Mouse (Mus musculus) cerebral cortex, adult 2 months (tissue): ENCODE results near the gene Rwdd3.

Experiments used
- WGBS: fragments of 180-500 bp; shearing (Covaris S2); methylation state at CpG from one replicate; pipeline ENCODE4 v1.1.7; 2018; 5-methylcytosine and 5-hydroxymethylcytosine counted together

Gene Rwdd3

DNA sequence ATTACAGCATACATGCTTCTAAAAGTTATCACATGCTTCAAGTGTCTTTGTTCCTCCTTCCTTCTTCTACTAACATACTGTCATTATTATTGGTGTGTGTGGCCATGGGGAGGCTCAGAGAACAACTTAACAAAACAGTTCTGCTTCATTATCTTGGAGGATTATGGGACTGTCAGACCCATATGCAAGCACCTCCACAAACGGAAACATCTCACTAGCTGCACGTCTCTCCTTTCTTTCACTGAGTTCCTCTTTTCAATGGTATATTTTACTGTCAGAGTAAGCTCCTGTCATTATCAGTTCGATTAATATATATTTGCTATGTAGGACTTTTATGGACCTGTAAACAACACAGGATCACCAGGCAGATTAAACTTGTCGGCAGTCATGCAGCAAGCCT is 11.1 kb downstream of the Rwdd3 start:
- WGBS, result 80% methylated on average over 4 of the region's 4 CpGs

DNA sequence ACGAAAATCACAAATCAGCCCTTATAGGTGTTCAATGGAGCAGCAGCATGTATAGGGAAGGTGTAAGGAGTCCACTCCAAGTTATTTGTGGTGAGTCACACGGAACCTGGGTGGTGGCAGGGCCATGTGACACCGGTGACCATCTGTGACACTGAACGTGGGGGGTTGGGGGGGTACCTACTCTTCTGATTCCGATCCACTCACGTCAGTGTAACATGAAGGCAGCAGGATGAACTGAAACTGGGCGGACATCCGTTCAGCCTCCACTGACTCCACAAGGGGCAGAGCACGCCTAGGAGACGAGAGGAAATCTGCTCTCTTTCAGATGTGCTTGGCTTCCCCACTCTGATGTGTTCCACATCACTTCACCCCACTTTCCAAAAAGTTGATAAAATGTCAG is 11.9 kb downstream of the Rwdd3 start:
- 70% methylated on average over 10 of the region's 10 CpGs for WGBS

GRCm38 (mm10) chr3:121158901-121159351 is 12.6 kb downstream of the Rwdd3 start:
- WGBS, result 74% methylated on average over 16 of the region's 16 CpGs

DNA sequence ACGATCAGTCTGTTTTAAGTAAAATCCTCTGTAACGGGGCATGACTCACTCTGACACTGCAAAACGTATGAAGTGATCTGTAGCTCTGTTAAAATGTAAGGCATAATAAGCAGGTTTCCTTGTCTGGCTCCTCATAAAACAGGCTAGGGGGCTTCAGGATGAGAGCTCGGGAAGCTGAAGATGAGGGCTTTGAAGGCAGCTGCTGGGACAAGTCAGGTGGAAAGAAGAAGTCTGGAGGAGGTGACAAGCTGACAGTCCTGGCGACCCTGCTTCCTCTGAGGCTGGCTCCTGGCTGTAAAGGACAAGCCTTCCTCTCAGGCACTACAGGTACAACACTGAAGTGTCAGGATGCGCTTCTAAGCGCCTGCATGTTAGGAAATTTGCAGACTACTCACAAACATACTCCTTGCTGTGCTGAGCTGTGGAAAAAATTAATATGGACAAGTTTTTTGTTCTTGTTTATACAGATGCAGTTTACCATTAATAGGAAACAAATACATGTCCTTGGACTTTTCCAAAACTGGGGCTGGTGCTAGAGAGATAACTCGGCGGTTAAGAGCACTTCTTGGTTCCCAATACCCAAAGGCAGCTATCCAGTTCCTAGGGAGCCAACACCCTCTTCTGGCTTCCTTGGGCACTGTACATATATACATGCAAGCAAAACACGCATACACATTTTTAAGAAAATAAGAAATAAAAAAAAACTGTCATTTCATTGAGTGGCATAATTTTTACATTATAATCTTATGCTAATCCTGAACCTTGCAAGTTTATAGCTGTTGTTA is 13.8 kb downstream of the Rwdd3 start:
- 88% methylated on average over 10 of the region's 10 CpGs for WGBS

GRCm38 (mm10) chr3:121156451-121157186 is 14.9 kb downstream of the Rwdd3 start:
- WGBS, result 69% methylated on average over 11 of the region's 11 CpGs

GRCm38 (mm10) chr3:121156043-121156442 is 15.5 kb downstream of the Rwdd3 start:
- 47% methylated on average over 7 of the region's 7 CpGs for WGBS

GRCm38 (mm10) chr3:121133937-121134336 is 37.6 kb downstream of the Rwdd3 start:
- WGBS, result 49% methylated on average over 11 of the region's 11 CpGs

DNA sequence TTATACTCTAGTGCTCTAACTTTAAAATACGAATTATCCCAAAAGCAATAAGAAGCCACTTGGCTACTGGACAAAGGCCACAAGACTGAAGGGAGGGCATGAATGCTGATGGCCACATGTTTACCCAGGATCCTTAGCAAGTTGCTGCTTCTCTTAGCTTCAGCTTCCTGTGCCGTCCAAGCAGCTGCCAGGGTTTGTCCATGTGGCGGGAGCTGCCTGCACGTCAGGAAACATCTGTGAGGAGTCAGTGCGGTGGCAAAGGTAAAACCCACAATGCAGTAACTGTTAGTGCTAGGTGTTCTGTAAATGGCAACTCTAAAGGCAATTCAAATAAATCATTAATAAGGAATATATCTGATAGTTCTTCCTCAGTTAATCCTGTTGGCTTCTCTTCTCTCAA is 38.5 kb downstream of the Rwdd3 start:
- WGBS, result 83% methylated on average over 5 of the region's 5 CpGs

- 93% methylated on average over 2 of the region's 2 CpGs for WGBS
Observed at GRCm38 (mm10) chr3:121127171-121127570, 44.3 kb downstream of the Rwdd3 start.

- 51% methylated on average over 5 of the region's 5 CpGs for WGBS
Observed at GRCm38 (mm10) chr3:121126476-121126875, 45.0 kb downstream of the Rwdd3 start.

- 75% methylated on average over 5 of the region's 5 CpGs for WGBS
Observed at GRCm38 (mm10) chr3:121121072-121121471, 50.4 kb downstream of the Rwdd3 start.

- 64% methylated on average over 13 of the region's 13 CpGs for WGBS
Observed at GRCm38 (mm10) chr3:121116590-121116989, 54.9 kb downstream of the Rwdd3 start.

DNA sequence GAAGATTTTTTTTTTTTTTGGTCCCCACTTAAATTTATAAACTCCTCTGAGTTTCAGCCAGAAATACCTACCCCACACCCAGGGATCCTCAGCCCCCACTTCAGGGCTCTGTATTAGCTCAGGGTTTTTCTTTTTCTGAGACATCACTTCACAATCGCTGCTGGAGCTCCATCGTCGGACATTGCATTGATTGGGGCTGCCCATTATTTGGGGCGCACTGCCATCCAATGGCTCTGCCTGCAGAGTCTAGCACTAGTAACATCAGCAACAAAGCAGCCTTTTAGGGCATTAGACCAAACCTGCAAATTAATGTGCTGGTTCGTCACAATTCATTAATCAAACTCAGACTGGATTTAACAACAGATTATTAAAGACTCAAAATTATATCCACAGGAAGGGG is 55.4 kb downstream of the Rwdd3 start:
- WGBS, result 67% methylated on average over 5 of the region's 5 CpGs

GRCm38 (mm10) chr3:121111068-121111467 is 60.4 kb downstream of the Rwdd3 start:
- 89% methylated on average over 8 of the region's 8 CpGs for WGBS

DNA sequence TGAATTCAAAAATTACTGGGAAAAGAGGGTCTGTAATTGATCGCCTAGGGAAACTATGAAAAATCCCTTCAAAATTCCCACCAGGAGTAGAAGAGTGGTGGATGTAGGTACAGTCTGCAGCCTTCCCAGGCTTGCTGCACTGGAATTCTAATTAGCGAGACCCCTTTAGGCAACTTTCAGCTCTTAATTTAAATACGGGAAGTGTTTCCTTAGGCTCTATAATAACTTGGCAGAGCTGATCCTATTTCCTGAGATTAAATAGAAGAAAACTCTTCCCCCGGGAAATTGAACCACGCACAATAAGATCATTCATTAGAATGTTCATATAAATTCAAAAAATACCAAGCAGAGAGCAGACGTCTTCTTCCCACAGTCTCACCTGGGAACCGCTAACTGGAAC is 61.1 kb downstream of the Rwdd3 start:
- 76% methylated on average over 7 of the region's 7 CpGs for WGBS

DNA sequence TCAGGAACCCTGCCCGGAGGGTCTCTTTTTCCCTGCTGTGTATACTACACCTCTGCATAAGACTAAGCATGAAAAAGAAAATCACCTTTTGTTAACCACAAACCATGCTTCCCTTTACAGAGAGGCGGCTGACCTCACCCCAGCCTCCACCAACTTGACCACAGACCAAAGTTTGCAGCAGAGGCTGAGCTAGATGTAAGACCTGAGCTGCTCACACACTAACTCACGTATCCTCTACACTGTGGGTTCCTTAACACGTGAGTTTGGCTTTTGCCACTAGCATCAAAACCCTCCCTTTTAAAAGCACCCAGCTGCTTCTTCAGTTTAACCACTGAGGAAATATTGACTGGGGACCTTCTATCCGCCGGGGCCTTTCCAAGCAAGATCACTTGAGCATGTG is 64.0 kb downstream of the Rwdd3 start:
- 93% methylated on average over 6 of the region's 6 CpGs for WGBS

- WGBS, result 62% methylated on average over 5 of the region's 5 CpGs
Observed at GRCm38 (mm10) chr3:121105408-121105708, 66.1 kb downstream of the Rwdd3 start.
